Mouse (Mus musculus) MEL (cell line): ENCODE data around the gene Zbtb7a. TPM values are rescaled to one million over a fixed set of nuclear protein-coding genes. Genes with fewer than 3 reads are reported as not detected.
A peak's percentile ranks its signal among the peaks of the same experiment; 100 is the strongest.

ENCODE experiments used
- DNase-seq: peaks from one replicate; pipeline ENCODE4 v3.0.0; 2011; ENCODE audit warnings: low read depth, low spot score
- H3K27ac ChIP-seq: 2 replicates; pipeline ENCODE4 v1.5.1; 2012; ENCODE audit warnings: low read depth, mild to moderate bottlenecking, control low read depth, low read length, moderate library complexity; ENCODE audit not compliant: control insufficient read depth
- H3K27me3 ChIP-seq, 2 experiments: fragments of 150-350 bp in 1 of 2; sonication (generic) in 1 of 2; 2 replicates each; pipeline ENCODE4 v1.6.1; 2012; ENCODE audit warnings: low read length in 2 of 2, mild to moderate bottlenecking in 2 of 2, improper control_type of control experiment in 1 of 2, moderate library complexity in 1 of 2; ENCODE audit not compliant: insufficient read depth in 2 of 2, control insufficient read depth in 1 of 2
- H3K36me3 ChIP-seq, 2 experiments: 2 replicates each; pipeline ENCODE4 v1.6.1; 2012 to 2014; ENCODE audit warnings: low read length in 2 of 2, improper control_type of control experiment in 1 of 2, inconsistent platforms in 1 of 2, mild to moderate bottlenecking in 1 of 2; ENCODE audit not compliant: insufficient read depth in 2 of 2, control insufficient read depth in 1 of 2
- H3K4me1 ChIP-seq, 2 experiments: fragments of 150-350 bp in 1 of 2; sonication (generic) in 1 of 2; 2 replicates each; pipeline ENCODE4 v1.6.1; 2012; ENCODE audit warnings: low read length in 2 of 2, improper control_type of control experiment in 1 of 2, mild to moderate bottlenecking in 1 of 2; ENCODE audit not compliant: insufficient read depth in 2 of 2, control insufficient read depth in 1 of 2
- H3K4me3 ChIP-seq, 2 experiments: fragments of 150-350 bp in 1 of 2; sonication (generic) in 1 of 2; 2 replicates each; pipeline ENCODE4 v1.5.1; 2012; ENCODE audit warnings: low read depth in 2 of 2, low read length in 2 of 2, mild to moderate bottlenecking in 2 of 2, moderate library complexity in 2 of 2, control low read depth in 1 of 2, improper control_type of control experiment in 1 of 2; ENCODE audit not compliant: control insufficient read depth in 1 of 2, insufficient read depth in 1 of 2
- H3K79me2 ChIP-seq: 2 replicates; pipeline ENCODE4 v1.6.1; 2012; ENCODE audit warnings: mild to moderate bottlenecking, low read length, moderate library complexity; ENCODE audit not compliant: control insufficient read depth, poor library complexity, insufficient read depth
- H3K9ac ChIP-seq: 2 replicates; pipeline ENCODE4 v1.6.1; 2012; ENCODE audit warnings: low read depth, mild to moderate bottlenecking, control low read depth, low read length, moderate library complexity; ENCODE audit not compliant: control insufficient read depth, poor library complexity, severe bottlenecking
- H3K9me3 ChIP-seq: fragments of 150-350 bp; sonication (generic); replicated peaks from 2 replicates; pipeline ENCODE4 v1.6.1; 2012; ENCODE audit warnings: mild to moderate bottlenecking, low read length, improper control_type of control experiment, moderate library complexity; ENCODE audit not compliant: insufficient read depth
- CHD1 ChIP-seq: IDR thresholded peaks from 2 replicates; pipeline ENCODE4 v1.6.1; 2012; ENCODE audit warnings: low read depth, mild to moderate bottlenecking, inconsistent platforms, low read length, improper control_type of control experiment
- CHD2 ChIP-seq: IDR thresholded peaks from 2 replicates; pipeline ENCODE4 v1.6.1; 2011; ENCODE audit warnings: low read length, improper control_type of control experiment
- E2F4 ChIP-seq: IDR thresholded peaks from 2 replicates; pipeline ENCODE4 v1.6.1; 2011; ENCODE audit warnings: low read depth, low read length, improper control_type of control experiment, borderline replicate concordance
- ELF1 ChIP-seq: IDR thresholded peaks from 2 replicates; pipeline ENCODE4 v1.6.1; 2014; ENCODE audit warnings: low read depth, mild to moderate bottlenecking, inconsistent platforms, low read length, improper control_type of control experiment, moderate library complexity
- ETS1 ChIP-seq: IDR thresholded peaks from 2 replicates; pipeline ENCODE4 v1.6.1; 2012; ENCODE audit warnings: low read depth, mild to moderate bottlenecking, inconsistent platforms, low read length, improper control_type of control experiment, moderate library complexity
- GABPA ChIP-seq: IDR thresholded peaks from 2 replicates; pipeline ENCODE4 v1.6.1; 2012; ENCODE audit warnings: low read depth, mild to moderate bottlenecking, inconsistent platforms, low read length, improper control_type of control experiment, moderate library complexity
- GATA1 ChIP-seq: IDR thresholded peaks from 2 replicates; pipeline ENCODE4 v1.6.1; 2011; ENCODE audit warnings: low read depth, low read length, improper control_type of control experiment
- HCFC1 ChIP-seq: IDR thresholded peaks from 2 replicates; pipeline ENCODE4 v1.6.1; 2012; ENCODE audit warnings: low read depth, mild to moderate bottlenecking, inconsistent platforms, low read length, improper control_type of control experiment, moderate library complexity
- JUND ChIP-seq: IDR thresholded peaks from 2 replicates; pipeline ENCODE4 v1.6.1; 2011; ENCODE audit warnings: low read depth, mild to moderate bottlenecking, improper control_type of control experiment, low read length
- KAT2A ChIP-seq: conservative IDR thresholded peaks from 2 replicates; pipeline ENCODE4 v1.6.1; 2012; ENCODE audit warnings: low read depth, low read length, improper control_type of control experiment, inconsistent platforms
- MAFK ChIP-seq: IDR thresholded peaks from 2 replicates; pipeline ENCODE4 v1.6.1; 2011; ENCODE audit warnings: low read depth, mild to moderate bottlenecking, low read length, improper control_type of control experiment, borderline replicate concordance
- MAX ChIP-seq: IDR thresholded peaks from 2 replicates; pipeline ENCODE4 v1.6.1; 2011; ENCODE audit warnings: low read length, improper control_type of control experiment
- MAZ ChIP-seq: IDR thresholded peaks from 2 replicates; pipeline ENCODE4 v1.6.1; 2012; ENCODE audit warnings: low read depth, mild to moderate bottlenecking, inconsistent platforms, low read length, improper control_type of control experiment
- MXI1 ChIP-seq: IDR thresholded peaks from 2 replicates; pipeline ENCODE4 v1.6.1; 2011; ENCODE audit warnings: mild to moderate bottlenecking, low read depth, low read length, improper control_type of control experiment
- MYC ChIP-seq: IDR thresholded peaks from 2 replicates; pipeline ENCODE4 v1.6.1; 2011; ENCODE audit warnings: low read depth, mild to moderate bottlenecking, low read length, improper control_type of control experiment, moderate library complexity
- NELFE ChIP-seq: IDR thresholded peaks from 2 replicates; pipeline ENCODE4 v1.6.1; 2011; ENCODE audit warnings: low read depth, low read length, improper control_type of control experiment
- NRF1 ChIP-seq: IDR thresholded peaks from 2 replicates; pipeline ENCODE4 v1.6.1; 2014; ENCODE audit warnings: low read depth, mild to moderate bottlenecking, inconsistent platforms, low read length, improper control_type of control experiment, moderate library complexity; ENCODE audit not compliant: poor library complexity, insufficient read depth, severe bottlenecking
- POLR2A ChIP-seq, 2 experiments: IDR thresholded peaks; 2 replicates each; pipeline ENCODE4 v1.6.1; 2011 to 2012; ENCODE audit warnings: low read length in 2 of 2, mild to moderate bottlenecking in 2 of 2, control low read depth in 1 of 2, improper control_type of control experiment in 1 of 2, low read depth in 1 of 2, moderate library complexity in 1 of 2; ENCODE audit not compliant: control insufficient read depth in 1 of 2, insufficient read depth in 1 of 2, poor library complexity in 1 of 2
- POLR2AphosphoS2 ChIP-seq: IDR thresholded peaks from 2 replicates; pipeline ENCODE4 v1.6.1; 2011; ENCODE audit warnings: low read length, improper control_type of control experiment
- POLR2AphosphoS5 ChIP-seq: IDR thresholded peaks from 2 replicates; pipeline ENCODE4 v1.6.1; 2012; ENCODE audit warnings: low read depth, borderline replicate concordance, mild to moderate bottlenecking, inconsistent platforms, low read length, moderate library complexity, mixed read lengths
- RAD21 ChIP-seq: IDR thresholded peaks from 2 replicates; pipeline ENCODE4 v1.6.1; 2011; ENCODE audit warnings: mild to moderate bottlenecking, low read depth, low read length, improper control_type of control experiment
- RCOR1 ChIP-seq: IDR thresholded peaks from 2 replicates; pipeline ENCODE4 v1.6.1; 2012; ENCODE audit warnings: low read depth, mild to moderate bottlenecking, inconsistent platforms, low read length, improper control_type of control experiment
- SIN3A ChIP-seq: IDR thresholded peaks from 2 replicates; pipeline ENCODE4 v1.6.1; 2012; ENCODE audit warnings: low read length, improper control_type of control experiment, inconsistent platforms
- TBP ChIP-seq: IDR thresholded peaks from 2 replicates; pipeline ENCODE4 v1.8.0; 2011; ENCODE audit warnings: low read depth, low read length, improper control_type of control experiment
- TCF12 ChIP-seq: IDR thresholded peaks from 2 replicates; pipeline ENCODE4 v1.6.1; 2014; ENCODE audit warnings: low read depth, mild to moderate bottlenecking, inconsistent platforms, low read length, improper control_type of control experiment, moderate library complexity
- UBTF ChIP-seq: IDR thresholded peaks from 2 replicates; pipeline ENCODE4 v1.6.1; 2012; ENCODE audit warnings: low read depth, mild to moderate bottlenecking, inconsistent platforms, low read length, improper control_type of control experiment, moderate library complexity, borderline replicate concordance; ENCODE audit not compliant: insufficient read depth
- ZMIZ1 ChIP-seq: IDR thresholded peaks from 2 replicates; pipeline ENCODE4 v1.6.1; 2012; ENCODE audit warnings: low read depth, mild to moderate bottlenecking, inconsistent platforms, low read length, improper control_type of control experiment, moderate library complexity
- polyA plus RNA-seq, 2 experiments: library from polyadenylated mRNA; stranded (reverse) in 1 of 2; unstranded in 1 of 2; fragments of >175 nt in 1 of 2; fragments of >200 nt in 1 of 2; gene quantifications; 2 replicates each; pipeline versions ENCODE4 v1.2.1 to v1.2.4; 2012; ENCODE audit warnings: low replicate concordance in 2 of 2, low read depth in 1 of 2; ENCODE audit not compliant: insufficient read length in 2 of 2, insufficient read depth in 1 of 2, missing spikeins in 1 of 2
- total RNA-seq: library from RNA; depleted of rRNA; stranded (reverse); fragments of 300-350 nt; gene quantifications from 2 replicates; pipeline ENCODE4 v1.2.3, GENCODE M21; 2012

Zbtb7a gene
- total and polyA plus RNA-seq, 3 experiments = 25.3 to 45.4 (median 40.6) TPM

DNA sequence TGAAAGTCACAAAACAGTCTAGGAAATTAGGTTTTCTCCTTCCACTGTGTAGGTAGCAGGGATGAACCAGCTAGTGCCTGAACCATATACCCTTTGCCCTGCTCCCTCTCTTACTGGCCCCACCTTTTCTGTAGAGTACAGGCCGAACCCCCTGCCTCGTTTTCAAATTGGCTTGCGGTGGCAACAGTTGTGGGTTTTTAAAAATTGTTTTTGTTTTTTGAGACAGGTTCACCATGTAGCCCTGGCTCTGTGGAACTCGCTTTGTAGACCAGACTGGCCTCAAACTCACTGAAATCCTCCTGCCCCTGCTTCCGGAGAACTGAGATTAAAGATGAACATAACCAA lies 33.0 kb downstream of the Zbtb7a start:
- H3K27ac ChIP-seq = peak overlapping the region; percentile 95
- peak overlapping the region; percentile 89 for H3K9ac ChIP-seq
- H3K27me3 ChIP-seq = no peaks in the 10 kb centered on the region
- H3K4me1 ChIP-seq = peaks cover 0 to 8% of the 10 kb centered on the region in 2 experiments; a peak in 1 of 4 replicates
- TF ChIP-seq JUND (no peak), ETS1 (peak; percentile 22; the same call in 1 of the 2 replicates), MAZ (peak; percentile 45; the same call in 1 of the 2 replicates), CHD1 (0 out of 2 replicates have a peak, but pooled peaks have one; percentile 48), TCF12 (peak; percentile 13; the same call in 1 of the 2 replicates), MYC (peak; percentile 52; the same call in 1 of the 2 replicates), KAT2A (no peak), POLR2AphosphoS5 (no peak), SIN3A (peak; percentile 9; the same call in 1 of the 2 replicates), ZMIZ1 (peak; percentile 69), MAFK (no peak), E2F4 (0 out of 2 replicates have a peak, but pooled peaks have one; percentile 73)
- no peak for DNase-seq
- no peaks in the 10 kb centered on the region for H3K9me3 ChIP-seq
- peak overlapping the region; percentile 53 to 78 for H3K4me3 ChIP-seq
- H3K79me2 ChIP-seq = peaks cover 25% of the 10 kb centered on the region
- H3K36me3 ChIP-seq = peaks cover 0 to 3% of the 10 kb centered on the region in 2 experiments; a peak in 2 of 4 replicates

DNA sequence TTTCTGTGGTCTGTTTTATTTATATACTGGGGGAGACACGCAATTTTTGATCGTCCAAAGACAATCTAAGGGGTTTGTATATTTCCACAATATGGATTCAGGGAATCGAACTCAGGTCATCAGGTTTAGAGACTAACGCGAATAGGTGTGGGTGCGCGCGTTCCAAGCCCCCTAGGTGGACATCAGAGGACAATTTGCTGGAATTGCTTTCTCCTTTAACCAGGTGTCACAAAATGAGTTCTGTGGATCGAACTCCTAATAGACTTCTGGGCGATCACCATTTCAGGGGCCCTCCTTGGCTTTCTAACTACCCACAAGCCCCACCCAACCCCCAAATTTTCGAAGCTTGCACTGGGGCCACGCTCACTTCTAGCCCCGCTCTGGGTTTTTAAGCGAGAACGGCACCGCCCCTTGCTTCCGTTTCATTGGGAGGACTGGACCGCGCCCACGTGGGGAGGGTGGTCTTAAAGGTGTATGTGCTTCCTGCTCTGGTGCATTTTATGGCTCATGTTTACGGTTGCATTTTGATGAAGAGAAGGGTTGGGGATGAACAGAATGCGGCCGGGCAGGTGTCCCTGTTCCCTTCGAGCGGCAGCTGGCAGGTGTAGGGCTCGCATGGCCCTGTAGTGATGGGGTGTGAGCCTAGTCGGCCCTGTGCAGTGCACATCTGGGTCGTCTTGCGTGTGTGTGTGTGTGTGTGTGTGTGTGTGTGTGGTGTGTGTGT lies 33.7 kb downstream of the Zbtb7a start:
- peak overlapping the region; percentile 95 for H3K27ac ChIP-seq
- peaks cover 0 to 6% of the 10 kb centered on the region in 2 experiments; a peak in 2 of 4 replicates for H3K36me3 ChIP-seq
- peaks cover 0 to 11% of the 10 kb centered on the region in 2 experiments; a peak in 2 of 4 replicates for H3K4me1 ChIP-seq
- H3K27me3 ChIP-seq = no peaks in the 10 kb centered on the region
- peaks cover 25% of the 10 kb centered on the region for H3K79me2 ChIP-seq
- no peaks in the 10 kb centered on the region for H3K9me3 ChIP-seq
- peak; percentile 97 for DNase-seq
- H3K9ac ChIP-seq = peak overlapping the region; percentile 89
- peak overlapping the region; percentile 78 to 87 for H3K4me3 ChIP-seq
- no peak for TF ChIP-seq RAD21
- TF ChIP-seq NELFE = peak; percentile 66; the same call in 1 of the 2 replicates
- TF ChIP-seq POLR2AphosphoS5 = peak; percentile 20; the same call in 1 of the 2 replicates
- TF ChIP-seq GATA1 = no peak
- no peak for TF ChIP-seq GABPA
- 0 out of 2 replicates have a peak, but pooled peaks have one; percentile 62 for TF ChIP-seq MYC
- TF ChIP-seq UBTF = no peak
- no peak for TF ChIP-seq E2F4
- TF ChIP-seq SIN3A = peak; percentile 91
- peak; percentile 75 for TF ChIP-seq HCFC1
- peak; percentile 83 for TF ChIP-seq MAX
- no peak for TF ChIP-seq CHD1
- TF ChIP-seq MAFK = no peak
- peak; percentile 93 for TF ChIP-seq MXI1
- TF ChIP-seq JUND = no peak
- no peak for TF ChIP-seq CHD2
- TF ChIP-seq MAZ = peak; percentile 56; the same call in 1 of the 2 replicates
- TF ChIP-seq POLR2A (IDR thresholded peaks at IDR 0.05; ENCODE audit: control insufficient read depth in 1 of 2, insufficient read depth in 1 of 2, low read depth in 1 of 2, low read length in 2 of 2, poor library complexity in 1 of 2) = peak; percentile 55 to 83
- peak; percentile 79 for TF ChIP-seq ELF1
- no peak for TF ChIP-seq RCOR1
- peak; percentile 30; the same call in 1 of the 2 replicates for TF ChIP-seq POLR2AphosphoS2
- TF ChIP-seq TBP = peak; percentile 88
- 0 out of 2 replicates have a peak, but pooled peaks have one; percentile 6 for TF ChIP-seq NRF1
